Mouse (Mus musculus) C2C12 (cell line): Measurements from ENCODE around the gene Gnaq. TPM values are rescaled to one million over a fixed set of nuclear protein-coding genes. Genes with fewer than 3 reads are reported as not detected.

Experiments
- H3K27me3 ChIP-seq: one replicate; pipeline ENCODE4 v1.6.1; 2011; ENCODE audit not compliant: control insufficient read depth, insufficient read depth, insufficient read length
- H3K36me3 ChIP-seq: one replicate; pipeline ENCODE4 v1.6.1; 2011; ENCODE audit not compliant: control insufficient read depth, insufficient read depth
- H3K4me3 ChIP-seq: one replicate; pipeline ENCODE4 v1.5.1; 2011; ENCODE audit warnings: mild to moderate bottlenecking, control low read depth; ENCODE audit not compliant: poor library complexity, insufficient read depth, severe bottlenecking
- H3K79me2 ChIP-seq: one replicate; pipeline ENCODE4 v1.6.1; 2011; ENCODE audit not compliant: control insufficient read depth, insufficient read depth
- H3K79me3 ChIP-seq: one replicate; pipeline ENCODE4 v1.6.1; 2011; ENCODE audit warnings: low read depth, control low read depth
- H3ac ChIP-seq: one replicate; pipeline ENCODE3; 2011; ENCODE audit warnings: low read depth; ENCODE audit not compliant: control insufficient read depth, insufficient read length
- CEBPB ChIP-seq: IDR thresholded peaks from one replicate; pipeline ENCODE4 v1.6.1; 2011; ENCODE audit warnings: low read depth, mild to moderate bottlenecking, control low read depth, moderate library complexity
- CTCF ChIP-seq: IDR thresholded peaks from one replicate; pipeline ENCODE4 v1.5.1; 2011; ENCODE audit not compliant: control insufficient read depth, insufficient read depth, insufficient read length
- FOSL1 ChIP-seq: IDR thresholded peaks from one replicate; pipeline ENCODE4 v1.8.0; 2011; ENCODE audit warnings: mild to moderate bottlenecking, low read length; ENCODE audit not compliant: poor library complexity, insufficient read depth, severe bottlenecking
- MAX ChIP-seq: IDR thresholded peaks from one replicate; pipeline ENCODE4 v1.6.1; 2011; ENCODE audit warnings: mild to moderate bottlenecking, control low read depth
- MYOD1 ChIP-seq: IDR thresholded peaks from one replicate; pipeline ENCODE4 v1.6.1; 2011; ENCODE audit warnings: low read depth; ENCODE audit not compliant: control insufficient read depth, insufficient read length
- MYOG ChIP-seq: IDR thresholded peaks from one replicate; pipeline ENCODE4 v1.6.1; 2011; ENCODE audit not compliant: control insufficient read depth, insufficient read length; ENCODE audit errors: extremely low read depth
- USF1 ChIP-seq: IDR thresholded peaks from one replicate; pipeline ENCODE4 v1.6.1; 2011; ENCODE audit warnings: low read depth, mild to moderate bottlenecking, control low read depth, moderate library complexity
- polyA plus RNA-seq: library from polyadenylated mRNA; unstranded; fragments of >200 nt; fragmentation: generic; extraction: Trizol; gene quantifications from one replicate; pipeline ENCODE4 v1.2.1, GENCODE M21; 2012; ENCODE audit warnings: missing spikeins

Gnaq gene
- polyA plus RNA-seq, 1 experiment, result 9.5 TPM

GRCm38 (mm10) chr19:16411302-16411701 is 278.7 kb downstream of the Gnaq start:
- Histone ChIP-seq H3ac (no peak overlapping the region), H3K27me3 (no peaks in the 10 kb centered on the region), H3K79me2 (no peaks in the 10 kb centered on the region), H3K79me3 (no peaks in the 10 kb centered on the region), H3K4me3 (no peak overlapping the region), H3K36me3 (no peaks in the 10 kb centered on the region)
- TF ChIP-seq CEBPB (no peak), FOSL1 (no peak), CTCF (no peak), MYOD1 (no peak), MYOG (no peak), MAX (no peak), USF1 (no peak)

- no peaks in the 10 kb centered on the region for H3K27me3 ChIP-seq
- H3K79me2 ChIP-seq, result no peaks in the 10 kb centered on the region
- no peak overlapping the region for H3ac ChIP-seq
- TF ChIP-seq FOSL1 (no peak), MAX (no peak), MYOD1 (no peak), MYOG (no peak), CEBPB (no peak), USF1 (no peak), CTCF (no peak)
- no peaks in the 10 kb centered on the region for H3K36me3 ChIP-seq
- H3K79me3 ChIP-seq, result no peaks in the 10 kb centered on the region
- no peak overlapping the region for H3K4me3 ChIP-seq
These were observed 285.5 kb downstream of the Gnaq start for GRCm38 (mm10) chr19:16418086-16418663.

DNA sequence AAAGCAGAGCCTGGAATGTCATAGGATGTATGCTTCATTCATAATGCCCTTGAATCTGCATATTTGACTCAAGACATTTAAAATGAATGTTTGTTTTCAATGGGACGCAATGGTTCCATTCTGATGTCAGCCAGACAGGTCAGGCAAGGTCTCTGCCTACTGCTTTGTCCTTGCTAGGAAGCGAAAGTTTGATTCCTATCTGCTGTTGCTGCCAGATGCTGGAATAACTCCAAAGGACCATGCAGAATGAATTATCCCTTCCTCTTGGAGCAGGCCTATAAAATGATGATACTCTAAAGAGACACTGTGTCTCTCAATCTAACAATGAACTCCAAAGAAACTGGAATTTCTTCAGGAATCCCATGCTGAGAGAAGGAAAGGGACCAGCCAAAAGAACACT is 293.0 kb downstream of the Gnaq start:
- H3K36me3 ChIP-seq, result no peaks in the 10 kb centered on the region
- H3ac ChIP-seq, result no peak overlapping the region
- no peaks in the 10 kb centered on the region for H3K27me3 ChIP-seq
- TF ChIP-seq MYOD1 (no peak), FOSL1 (no peak), MYOG (no peak), MAX (no peak), CEBPB (no peak), CTCF (no peak), USF1 (no peak)
- no peaks in the 10 kb centered on the region for H3K79me3 ChIP-seq
- no peaks in the 10 kb centered on the region for H3K79me2 ChIP-seq
- no peak overlapping the region for H3K4me3 ChIP-seq

GRCm38 (mm10) chr19:16431368-16431767 is 298.7 kb downstream of the Gnaq start:
- TF ChIP-seq MAX (no peak), MYOG (no peak), CEBPB (no peak), USF1 (no peak), CTCF (no peak), MYOD1 (no peak), FOSL1 (no peak)
- Histone ChIP-seq H3ac (no peak overlapping the region), H3K27me3 (peaks cover 6% of the 10 kb centered on the region)

GRCm38 (mm10) chr19:16434879-16435278 is 302.2 kb downstream of the Gnaq start:
- no peaks in the 10 kb centered on the region for H3K79me2 ChIP-seq
- H3K36me3 ChIP-seq, result no peaks in the 10 kb centered on the region
- no peak overlapping the region for H3K4me3 ChIP-seq
- TF ChIP-seq CTCF, result no peak
- no peak for TF ChIP-seq USF1
- no peak for TF ChIP-seq MAX
- no peak for TF ChIP-seq FOSL1
- no peak for TF ChIP-seq MYOD1
- TF ChIP-seq MYOG, result no peak
- TF ChIP-seq CEBPB, result no peak
- no peak overlapping the region for H3ac ChIP-seq
- peaks cover 6% of the 10 kb centered on the region for H3K27me3 ChIP-seq
- H3K79me3 ChIP-seq, result no peaks in the 10 kb centered on the region

More at GRCm38 (mm10) chr19:16431368-16431767, 298.7 kb downstream of the Gnaq start:
- no peaks in the 10 kb centered on the region for H3K36me3 ChIP-seq
- no peak overlapping the region for H3K4me3 ChIP-seq
- H3K79me3 ChIP-seq, result no peaks in the 10 kb centered on the region
- no peaks in the 10 kb centered on the region for H3K79me2 ChIP-seq

DNA sequence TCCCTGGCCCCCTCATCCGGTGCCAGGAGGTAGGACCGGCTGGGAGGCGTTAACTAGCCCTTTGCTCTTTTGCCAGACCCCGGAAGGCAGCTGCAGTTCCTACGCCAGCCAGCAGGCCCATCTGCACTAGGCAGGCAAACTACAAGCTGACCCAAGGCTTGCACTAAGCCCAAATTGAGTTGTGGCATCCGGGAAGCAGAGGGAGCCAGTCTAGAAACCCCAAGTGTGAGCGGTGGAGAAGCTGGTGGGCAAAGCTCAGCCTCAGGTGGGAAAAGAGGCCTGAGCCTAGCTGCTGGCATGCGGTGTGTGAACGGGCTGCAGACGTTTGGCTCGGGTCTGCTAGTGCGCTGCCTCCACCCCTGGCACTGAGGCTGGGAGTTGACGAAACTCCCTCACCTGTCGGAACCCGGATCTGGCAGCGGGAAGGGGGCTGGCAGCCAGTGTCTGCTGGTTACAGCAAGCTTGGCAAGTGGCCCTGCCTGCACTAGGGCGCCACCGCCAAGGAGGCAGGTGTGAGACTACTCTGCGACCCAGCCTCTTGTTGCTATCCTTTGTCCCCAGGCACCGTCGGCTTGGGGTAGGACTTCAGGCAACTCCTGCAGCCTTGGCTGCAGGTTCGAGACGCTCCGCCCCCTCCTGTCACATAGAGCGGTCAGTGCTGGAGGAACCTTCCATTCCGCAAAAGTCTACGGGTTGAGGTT is 303.1 kb downstream of the Gnaq start, which contains the start of gene Gna14:
TSS of gene Gna14 (plus strand) at position 232 of the 701 bp plus-strand sequence.
- Histone ChIP-seq H3K4me3 (no peak within 1 kb of the TSS), H3K36me3 (no peaks in the 10 kb centered on the region), H3K79me3 (no peaks in the 10 kb centered on the region), H3ac (no peak within 1 kb of the TSS), H3K27me3 (peaks cover 6% of the 10 kb centered on the region), H3K79me2 (no peaks in the 10 kb centered on the region)
- no peak for TF ChIP-seq MAX
- TF ChIP-seq CEBPB, result no peak
- TF ChIP-seq MYOG, result no peak
- peak; percentile 30 for TF ChIP-seq CTCF
- TF ChIP-seq USF1, result no peak
- TF ChIP-seq FOSL1, result no peak
- no peak for TF ChIP-seq MYOD1
